Mouse (Mus musculus) layer of hippocampus, postnatal 36 days (tissue): ENCODE results near the gene Tbccd1. TPM values are rescaled to one million over a fixed set of nuclear protein-coding genes. Genes with fewer than 3 reads are reported as not detected.

ENCODE experiments used
- DNase-seq, 2 experiments: peaks; one replicate each; pipeline ENCODE4 v3.0.0; 2022
- total RNA-seq, 2 experiments: library from RNA; stranded (reverse); gene quantifications; 2 replicates each; pipeline ENCODE4 v1.2.3; 2021

The Tbccd1 gene
- total RNA-seq, 2 experiments from 2014 or later: 15.2 to 15.8 TPM

DNA sequence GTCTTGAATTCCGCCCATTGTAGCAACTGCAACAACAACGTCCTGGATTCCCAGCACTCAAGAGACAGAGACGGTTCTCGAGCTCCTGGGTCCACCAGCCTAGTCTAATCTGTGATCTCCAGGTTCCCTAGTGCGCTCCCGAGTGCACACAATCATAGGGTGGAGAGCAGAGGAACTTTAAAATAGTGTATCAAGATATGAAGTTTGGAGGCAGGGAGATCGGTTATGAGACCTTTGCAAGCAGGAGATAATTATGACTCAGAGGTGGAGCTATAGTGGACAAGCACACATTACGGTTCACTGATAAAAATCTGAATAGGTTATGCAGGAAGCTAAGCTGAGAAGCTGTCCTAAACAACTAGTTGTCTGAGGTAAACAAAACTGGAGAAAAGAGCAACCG lies 696 bp downstream of the Tbccd1 start:
- DNase-seq: no peak

GRCm38 (mm10) chr16:22852709-22853108 lies 4.8 kb downstream of the Tbccd1 start:
- no peak for DNase-seq

DNA sequence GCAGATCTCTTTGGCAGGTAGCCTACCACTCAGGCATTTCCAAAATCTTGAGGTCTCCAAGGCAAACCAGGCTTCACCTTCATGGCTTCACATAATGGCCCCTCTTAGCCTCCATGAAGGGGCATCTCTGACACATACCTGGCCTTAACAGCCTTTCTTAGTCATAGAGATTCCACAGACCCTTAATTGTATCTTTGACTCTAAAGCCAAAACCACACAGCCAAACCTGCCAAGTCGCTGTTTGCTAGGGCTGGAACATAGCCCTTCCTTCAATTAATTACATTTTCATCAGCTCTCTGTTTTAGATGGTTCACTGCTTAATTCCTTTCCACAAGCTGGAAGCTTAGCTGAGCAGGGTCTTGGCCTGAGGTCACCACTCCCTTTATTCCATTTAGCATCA lies 9.1 kb downstream of the Tbccd1 start:
- no peak for DNase-seq

DNA sequence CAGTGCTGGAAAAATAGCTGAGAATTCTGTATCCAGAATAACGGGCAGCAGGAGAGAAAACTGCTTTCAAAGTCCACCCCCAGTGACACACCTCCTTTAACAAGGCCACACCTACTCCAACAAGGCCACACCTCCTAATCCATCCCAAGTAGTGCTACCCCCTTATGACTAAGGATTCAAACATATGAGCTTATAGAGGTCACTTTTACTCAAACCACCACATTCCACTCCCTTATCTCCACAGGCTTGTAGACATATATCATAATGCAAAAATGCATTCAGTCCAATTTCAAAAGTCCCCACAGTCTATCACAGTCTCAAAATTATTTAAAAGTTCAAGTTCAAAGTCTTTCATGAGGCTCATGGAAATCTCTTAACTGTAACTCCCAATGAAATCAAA lies 9.8 kb downstream of the Tbccd1 start:
- DNase-seq: no peak

GRCm38 (mm10) chr16:22845481-22845880 lies 12.0 kb downstream of the Tbccd1 start:
- DNase-seq: no peak

DNA sequence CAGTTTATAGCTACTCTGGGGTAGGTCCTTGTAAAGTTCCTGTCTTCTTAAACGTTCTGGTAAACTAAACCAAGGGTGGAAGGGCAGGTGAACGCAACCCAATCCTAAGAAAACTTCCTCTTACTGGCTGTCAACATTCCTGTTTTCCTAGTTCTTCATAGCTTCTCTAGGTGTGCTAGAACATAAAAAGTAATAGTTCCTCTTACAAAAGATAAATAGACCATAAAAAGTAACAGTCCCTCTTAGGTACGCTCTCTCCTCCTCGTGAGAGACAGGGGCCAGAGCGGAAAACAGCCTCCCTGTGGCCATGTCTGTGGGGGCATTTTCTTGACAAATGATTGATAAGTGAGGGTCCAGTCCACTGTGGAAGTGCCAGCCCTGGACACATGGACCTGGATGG lies 12.6 kb downstream of the Tbccd1 start:
- DNase-seq: no peak

DNA sequence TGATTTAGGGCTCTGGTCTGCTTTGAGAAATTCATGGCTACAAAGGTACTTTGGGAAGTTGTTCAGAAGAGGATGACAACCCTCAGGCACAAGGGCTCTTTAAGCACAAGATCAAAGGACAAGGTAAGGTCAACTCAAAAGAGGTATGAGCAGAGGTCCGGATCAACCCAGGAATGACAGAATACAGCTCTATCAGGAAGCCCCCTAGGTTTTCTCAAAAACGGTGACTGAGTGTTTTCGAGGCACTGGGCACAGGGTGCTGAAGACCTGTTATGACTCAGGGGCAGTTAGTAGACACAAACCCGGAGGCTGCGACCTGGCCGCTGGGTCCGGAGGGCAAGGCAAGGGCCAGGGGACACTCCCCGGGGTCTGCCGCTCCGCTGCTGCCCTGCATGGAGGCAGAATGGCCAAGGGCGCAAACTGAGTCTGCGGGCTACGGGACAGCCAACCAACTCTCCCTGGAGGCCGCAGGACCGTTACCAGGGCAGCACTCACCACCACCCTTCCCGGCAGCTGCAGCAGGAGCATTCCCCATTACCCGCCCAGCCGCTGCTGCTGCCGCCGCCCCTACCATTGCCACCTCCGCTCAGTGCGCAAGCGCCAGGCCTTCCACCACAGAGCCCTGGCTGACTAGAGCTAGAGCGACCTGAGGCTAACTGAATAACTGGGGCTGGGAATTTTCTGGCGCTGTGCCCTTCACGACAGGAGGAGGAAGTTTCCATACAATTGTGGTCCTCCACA lies 13.2 kb downstream of the Tbccd1 start:
- peak; percentile 74 to 77 for DNase-seq

DNA sequence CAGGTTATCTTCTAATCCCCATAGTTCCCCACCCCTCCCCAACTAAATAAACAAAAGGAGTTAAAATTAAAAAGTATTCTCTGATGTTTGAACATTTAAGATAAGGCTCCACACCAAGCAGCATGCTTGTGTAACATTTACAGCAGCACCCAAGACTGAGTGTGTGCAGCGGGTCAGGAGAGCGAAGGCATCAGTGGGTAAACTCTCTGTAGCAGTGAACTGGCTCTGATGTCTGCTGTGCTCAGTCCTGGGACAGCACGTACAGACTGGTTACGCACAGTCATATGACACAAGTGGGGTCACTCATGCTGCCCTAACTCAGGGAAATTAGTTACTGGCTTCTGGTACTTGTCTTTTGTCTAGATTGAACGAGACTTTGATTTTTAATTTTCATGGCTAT lies 14.6 kb downstream of the Tbccd1 start:
- DNase-seq: no peak

- DNase-seq: no peak
Observed at GRCm38 (mm10) chr16:22839146-22839857, 18.2 kb downstream of the Tbccd1 start.

- DNase-seq: no peak
Observed at GRCm38 (mm10) chr16:22832932-22833525, 24.4 kb downstream of the Tbccd1 start.

- DNase-seq: peak; percentile 38 to 45
Observed at GRCm38 (mm10) chr16:22820731-22821130, 36.7 kb downstream of the Tbccd1 start.

- DNase-seq: no peak
Observed at GRCm38 (mm10) chr16:22811477-22811876, 46.0 kb downstream of the Tbccd1 start, which contains the start of gene Crygs. Gene Crygs (minus strand): TSS chr16:22811577.

GRCm38 (mm10) chr16:22807468-22808070 lies 49.9 kb downstream of the Tbccd1 start:
- DNase-seq: peak; percentile 25 to 60

- DNase-seq: no peak
Observed at GRCm38 (mm10) chr16:22802786-22803185, 54.7 kb downstream of the Tbccd1 start.

DNA sequence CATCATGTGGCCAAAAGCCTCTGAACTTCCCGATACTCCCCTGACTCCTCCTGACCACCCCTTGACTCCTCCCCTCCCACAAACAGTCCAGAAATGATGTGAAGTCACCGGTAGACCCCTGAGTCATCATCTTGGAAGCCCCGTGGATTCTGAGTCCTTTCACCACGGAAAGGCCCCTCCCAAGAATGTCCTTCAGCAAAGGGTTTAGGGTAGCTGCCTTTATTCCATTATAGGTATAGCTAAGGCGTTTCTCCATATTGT lies 56.7 kb downstream of the Tbccd1 start:
- no peak for DNase-seq

DNA sequence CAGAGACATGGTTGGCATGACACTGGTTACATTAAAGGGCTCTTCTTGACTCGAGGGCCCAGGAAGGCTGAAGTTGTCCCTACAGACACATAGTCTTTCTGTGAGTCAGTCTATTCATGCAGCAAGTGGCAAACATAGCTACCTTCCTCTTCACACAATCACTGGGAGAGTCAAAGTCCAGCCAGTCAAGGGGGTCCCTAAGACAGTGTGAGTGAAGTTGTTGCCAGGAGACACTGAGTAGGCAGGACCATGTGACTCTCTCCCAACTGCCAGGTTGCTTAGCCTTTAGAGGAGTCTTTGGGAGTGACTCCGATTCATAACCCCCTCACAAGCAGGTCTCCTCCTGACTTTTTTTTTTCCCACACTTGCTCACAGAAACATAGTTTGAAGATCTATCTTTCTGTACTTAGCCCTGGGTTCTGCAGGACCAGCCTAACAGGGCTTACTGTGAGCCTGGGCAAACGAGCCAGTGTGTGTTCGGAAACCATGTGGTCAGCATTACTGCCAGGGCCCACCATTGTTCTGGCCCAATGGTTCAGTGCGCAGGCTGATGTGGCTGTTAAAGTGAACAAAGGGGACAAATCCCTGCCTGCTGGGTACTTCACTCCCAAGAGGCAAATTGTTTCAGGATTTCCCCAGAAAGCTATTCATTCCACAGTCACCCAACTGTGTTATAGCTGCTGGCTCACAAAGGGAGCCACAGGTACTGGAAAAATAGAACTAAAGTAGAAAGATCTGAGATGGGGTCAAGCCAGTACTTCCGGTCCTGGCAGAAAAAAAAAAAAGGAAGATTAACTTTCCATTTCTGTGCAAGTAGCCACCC lies 57.2 kb downstream of the Tbccd1 start:
- no peak for DNase-seq

DNA sequence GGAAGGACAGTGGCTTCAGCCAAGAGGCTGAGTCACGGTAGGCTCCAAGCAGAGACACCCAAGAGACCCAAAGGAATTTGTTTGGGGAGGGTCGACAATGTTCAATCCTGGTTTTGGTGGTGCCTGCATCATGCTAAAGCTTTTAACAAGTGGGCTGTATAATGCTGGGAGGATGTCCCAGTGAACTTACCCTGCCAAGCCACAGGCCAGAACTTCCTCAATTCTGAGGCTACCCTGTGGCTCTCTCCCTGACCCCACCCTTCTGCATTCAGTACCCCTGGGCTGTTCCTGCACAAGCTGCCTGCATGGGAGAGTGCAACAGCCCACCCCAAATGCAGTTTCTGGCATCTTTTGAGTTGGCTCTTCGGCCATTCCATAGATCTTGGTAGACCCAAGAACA lies 58.9 kb downstream of the Tbccd1 start:
- DNase-seq: no peak

- DNase-seq: peak; percentile 51 to 60
Observed at GRCm38 (mm10) chr16:22797521-22797920, 59.9 kb downstream of the Tbccd1 start.

DNA sequence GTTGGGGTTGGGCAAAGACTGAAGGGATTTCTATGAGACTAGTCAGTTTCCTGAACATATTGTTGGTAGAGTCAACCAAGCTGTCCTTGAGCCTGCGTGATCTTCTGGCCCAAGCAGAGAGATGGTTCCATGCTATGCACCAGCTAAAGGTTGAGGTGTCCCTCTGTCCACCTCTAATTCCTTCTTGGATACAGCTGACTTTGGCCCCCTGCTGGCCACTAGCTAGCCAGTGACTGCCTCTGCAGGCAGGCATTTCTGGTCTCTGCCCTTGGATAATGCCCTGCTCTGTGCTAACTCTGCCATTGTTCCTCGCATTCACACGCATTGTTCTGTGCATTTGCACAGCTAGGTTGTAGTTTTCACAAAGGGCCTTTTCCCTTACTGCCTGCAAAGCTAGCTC lies 62.0 kb downstream of the Tbccd1 start:
- no peak for DNase-seq

DNA sequence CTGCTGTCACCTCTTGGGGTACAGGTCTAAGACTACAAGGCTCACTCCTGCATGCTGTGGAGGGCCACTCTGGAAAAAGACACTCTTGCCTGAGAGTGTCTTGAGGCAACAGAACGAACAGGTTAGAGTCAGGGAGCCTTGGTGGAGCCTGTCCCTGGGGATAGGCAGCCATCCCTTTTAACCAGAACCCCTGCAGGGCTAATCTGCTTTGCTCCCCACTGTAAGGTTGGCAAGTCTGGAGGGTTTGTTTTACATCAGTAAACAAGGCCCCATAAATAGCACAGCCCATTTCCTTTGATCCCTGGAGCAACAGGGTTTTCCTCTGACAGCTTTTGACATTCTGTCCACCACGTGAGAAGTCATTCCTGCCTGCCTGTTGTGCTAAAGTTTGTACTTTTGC lies 66.2 kb downstream of the Tbccd1 start:
- no peak for DNase-seq

DNA sequence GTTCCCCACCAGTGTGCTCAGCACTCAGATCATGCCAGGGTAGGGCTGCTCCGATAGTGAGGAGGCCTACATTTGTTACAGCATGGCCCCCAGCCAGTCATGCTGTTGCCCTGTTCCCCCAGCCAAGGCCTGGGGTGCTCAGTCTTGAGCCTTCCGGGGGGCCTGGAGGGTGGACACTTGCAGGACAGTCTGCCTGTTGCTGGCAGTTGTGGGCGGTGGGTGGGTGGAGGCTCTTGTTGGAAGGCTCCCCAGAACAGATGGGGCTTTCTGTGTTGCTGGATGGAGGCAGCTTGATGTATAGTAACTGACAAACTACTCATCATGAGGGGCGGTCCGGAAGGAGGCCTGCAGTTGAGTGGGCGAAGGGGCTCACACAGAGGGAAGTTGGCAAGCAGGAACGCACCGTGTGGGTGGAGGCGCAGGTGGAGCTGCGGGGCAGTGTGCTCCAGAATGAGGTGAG lies 67.5 kb downstream of the Tbccd1 start:
- peak; percentile 75 to 79 for DNase-seq

DNA sequence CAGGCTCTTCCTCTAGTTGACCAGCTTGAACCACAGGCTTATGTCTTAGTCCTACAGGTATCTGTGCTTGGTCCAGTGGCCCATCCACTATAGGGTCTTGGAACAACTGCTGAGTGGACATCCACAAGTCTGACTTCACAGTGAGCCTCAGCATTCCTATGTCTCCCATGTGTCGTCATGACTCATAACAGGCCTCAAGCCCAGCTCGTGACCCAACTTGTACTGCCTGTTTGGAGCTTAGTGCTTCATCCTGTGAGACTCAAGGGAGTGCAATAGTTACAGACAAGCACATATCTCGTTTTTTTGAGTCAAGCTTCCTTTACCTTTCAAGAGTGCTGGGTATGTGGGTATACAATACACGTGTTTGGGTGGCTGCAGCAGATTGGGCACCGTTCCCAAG lies 74.8 kb downstream of the Tbccd1 start:
- DNase-seq: no peak
